Mouse (Mus musculus) olfactory bulb, adult 2 months (tissue): Measurements from ENCODE around the gene Ubald2. TPM values are rescaled to one million over a fixed set of nuclear protein-coding genes. Genes with fewer than 3 reads are reported as not detected.
A peak's percentile ranks its signal among the peaks of the same experiment; 100 is the strongest.

Experiments used
- H3K27ac ChIP-seq: fragments of 200-500 bp; 2 replicates; pipeline ENCODE4 v1.5.1; 2012; ENCODE audit warnings: low read depth, low read length; ENCODE audit not compliant: insufficient read depth
- H3K4me1 ChIP-seq: fragments of 200-500 bp; 2 replicates; pipeline ENCODE4 v1.6.1; 2012; ENCODE audit warnings: low read length; ENCODE audit not compliant: control insufficient read depth, insufficient read depth
- H3K4me3 ChIP-seq: fragments of 200-500 bp; 2 replicates; pipeline ENCODE4 v1.5.1; 2012; ENCODE audit warnings: mild to moderate bottlenecking, low read depth, low read length, moderate library complexity; ENCODE audit not compliant: insufficient read depth
- CTCF ChIP-seq: fragments of 200-500 bp; IDR thresholded peaks from 2 replicates; pipeline ENCODE4 v1.5.1; 2012; ENCODE audit warnings: low read depth, mild to moderate bottlenecking, low read length, moderate library complexity; ENCODE audit not compliant: insufficient read depth
- POLR2A ChIP-seq: fragments of 200-500 bp; IDR thresholded peaks from 2 replicates; pipeline ENCODE4 v1.6.1; 2012; ENCODE audit warnings: mild to moderate bottlenecking, low read depth, low read length, moderate library complexity; ENCODE audit not compliant: insufficient read depth
- WGBS: fragments of 180-500 bp; shearing (Covaris S2); methylation state at CpG from one replicate; pipeline ENCODE4 v1.1.7; 2018; 5-methylcytosine and 5-hydroxymethylcytosine counted together
- polyA plus RNA-seq: library from polyadenylated mRNA; stranded (reverse); fragments of >200 nt; gene quantifications from 2 replicates; pipeline ENCODE4 v1.2.4, GENCODE M21; 2012; ENCODE audit warnings: low replicate concordance; ENCODE audit not compliant: missing spikeins, insufficient read depth, insufficient read length

Gene Ubald2
- polyA plus RNA-seq, 1 experiment: not detected

DNA sequence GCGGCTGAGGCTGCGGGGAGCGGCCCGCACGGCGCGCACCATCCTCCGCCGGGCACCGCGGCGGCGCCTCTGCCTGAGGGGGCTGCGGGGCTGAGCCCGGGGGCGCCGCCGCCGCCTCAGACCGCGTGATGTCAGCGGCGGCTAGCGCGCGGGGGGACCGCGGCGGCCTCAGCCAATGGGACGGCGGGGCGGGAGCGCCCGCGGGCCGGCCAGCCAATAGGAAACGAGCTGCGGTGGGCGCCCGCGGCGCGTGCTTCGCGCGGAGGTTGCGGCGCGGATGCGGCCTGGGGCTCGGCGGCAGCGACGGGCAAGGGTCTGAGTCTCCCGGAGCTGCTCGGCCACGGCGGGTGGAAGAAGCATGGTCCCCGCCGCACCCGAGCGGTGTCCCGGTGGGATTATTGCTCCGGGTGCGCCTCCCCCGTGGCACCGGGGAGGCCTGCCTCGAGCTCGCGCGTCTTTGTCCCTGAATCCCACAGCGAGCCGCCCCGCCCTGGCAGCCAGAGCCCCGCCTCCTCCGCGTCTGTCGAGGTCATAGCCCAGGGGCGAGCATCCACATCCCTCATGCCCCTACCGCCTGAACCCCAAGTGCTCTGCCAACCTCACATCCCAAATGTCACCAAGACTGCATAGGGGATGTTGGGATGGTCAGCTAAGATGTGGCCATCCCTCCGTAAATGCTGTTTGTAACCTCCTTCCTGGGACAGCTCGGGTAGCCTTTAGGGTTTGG is 20.8 kb upstream of the Ubald2 start, which contains the start of gene Rnf157:
Gene Rnf157 (minus strand): TSS at position 129 of the 727 bp plus-strand sequence.
- peak within 1 kb of the TSS; percentile 98 for H3K27ac ChIP-seq
- peak within 1 kb of the TSS; percentile 92 for H3K4me3 ChIP-seq
- peak; percentile 91 for TF ChIP-seq POLR2A
- no peak for TF ChIP-seq CTCF
- peaks cover 10% of the 10 kb centered on the region for H3K4me1 ChIP-seq
- WGBS: under 1% methylated on average over 81 of the region's 82 CpGs

DNA sequence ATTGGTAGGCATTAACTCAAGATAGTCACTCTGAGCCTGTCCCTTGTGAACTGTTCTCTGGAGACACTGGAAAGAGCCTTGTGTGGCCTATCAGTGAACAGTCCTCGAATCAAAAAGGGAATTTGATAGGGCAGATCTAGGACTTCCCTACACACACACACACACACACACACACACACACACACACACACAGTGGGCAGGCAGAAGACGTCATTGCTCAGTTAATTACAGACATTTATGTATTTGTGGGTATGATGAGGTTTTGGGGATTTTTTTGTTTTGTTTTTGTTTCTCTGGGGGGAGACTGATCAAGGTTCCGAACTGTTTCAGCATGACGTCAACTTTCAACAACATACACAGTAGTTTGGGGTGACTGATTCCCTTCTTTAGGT is 20.3 kb upstream of the Ubald2 start:
- Histone ChIP-seq H3K4me1 (peaks cover 13% of the 10 kb centered on the region), H3K27ac (peak overlapping the region; percentile 98), H3K4me3 (peak overlapping the region; percentile 92)
- TF ChIP-seq CTCF (no peak), POLR2A (no peak)
- WGBS: 41% methylated on average over 4 of the region's 4 CpGs

DNA sequence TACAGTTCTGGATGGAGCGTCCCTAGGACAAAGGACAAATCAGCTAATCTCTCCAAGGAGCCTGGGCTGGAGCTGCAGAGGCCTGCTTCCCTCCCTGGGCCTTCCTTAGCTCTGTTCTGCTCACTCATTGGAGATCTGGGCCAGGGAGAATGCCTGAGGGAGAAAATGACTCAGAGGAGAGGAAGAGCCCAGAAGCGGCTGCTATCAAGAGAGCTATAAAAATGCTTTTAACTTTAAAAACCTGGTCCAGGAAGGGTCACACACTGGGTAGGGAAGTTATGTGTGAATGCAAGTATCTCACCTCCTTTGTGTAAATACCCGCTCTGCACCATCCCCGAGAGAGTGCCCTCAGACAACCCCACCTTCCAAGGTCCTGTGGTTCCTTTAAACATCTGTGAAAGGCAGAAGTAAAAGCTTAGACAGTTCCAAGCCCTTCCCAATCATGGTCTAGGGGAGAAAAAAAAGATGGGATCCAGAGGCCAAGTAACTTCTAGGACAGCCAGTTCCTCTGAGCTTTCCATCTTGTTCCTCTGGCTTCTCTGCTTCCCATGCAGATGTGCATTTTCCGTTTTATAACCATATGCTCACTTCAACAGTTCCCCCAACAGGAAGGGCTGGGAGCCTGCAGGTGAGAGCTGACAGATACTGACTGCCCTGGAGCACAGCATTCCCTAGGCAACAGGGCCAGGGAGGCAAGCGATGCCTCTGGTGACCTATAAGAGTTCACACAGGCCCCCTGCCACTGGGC is 17.5 kb upstream of the Ubald2 start:
- TF ChIP-seq CTCF (no peak), POLR2A (no peak)
- WGBS: 75% methylated on average over 6 of the region's 6 CpGs
- Histone ChIP-seq H3K27ac (no peak overlapping the region), H3K4me1 (peaks cover 13% of the 10 kb centered on the region), H3K4me3 (no peak overlapping the region)

DNA sequence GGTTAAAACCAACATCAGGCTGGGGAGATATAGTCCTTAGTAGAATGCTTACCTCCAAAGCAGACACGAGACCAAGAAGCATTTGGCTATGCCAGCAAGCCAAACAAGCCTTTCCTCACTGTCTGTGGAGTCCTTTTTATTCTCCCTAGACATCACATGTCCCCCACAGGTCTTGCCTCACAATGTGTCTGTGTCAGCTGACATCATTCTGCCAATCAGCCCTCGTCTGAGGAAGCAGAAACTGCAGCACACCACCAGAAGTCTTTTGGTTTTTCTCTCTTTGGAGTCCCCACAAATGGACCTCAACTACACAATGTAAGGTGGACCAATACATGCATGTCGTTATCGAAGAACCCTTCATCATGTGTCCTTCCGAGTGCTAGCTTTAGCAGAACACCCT is 16.8 kb upstream of the Ubald2 start:
- Histone ChIP-seq H3K4me1 (peaks cover 13% of the 10 kb centered on the region), H3K27ac (no peak overlapping the region), H3K4me3 (no peak overlapping the region)
- no peak for TF ChIP-seq POLR2A
- no peak for TF ChIP-seq CTCF
- WGBS: 93% methylated on average over 5 of the region's 5 CpGs

DNA sequence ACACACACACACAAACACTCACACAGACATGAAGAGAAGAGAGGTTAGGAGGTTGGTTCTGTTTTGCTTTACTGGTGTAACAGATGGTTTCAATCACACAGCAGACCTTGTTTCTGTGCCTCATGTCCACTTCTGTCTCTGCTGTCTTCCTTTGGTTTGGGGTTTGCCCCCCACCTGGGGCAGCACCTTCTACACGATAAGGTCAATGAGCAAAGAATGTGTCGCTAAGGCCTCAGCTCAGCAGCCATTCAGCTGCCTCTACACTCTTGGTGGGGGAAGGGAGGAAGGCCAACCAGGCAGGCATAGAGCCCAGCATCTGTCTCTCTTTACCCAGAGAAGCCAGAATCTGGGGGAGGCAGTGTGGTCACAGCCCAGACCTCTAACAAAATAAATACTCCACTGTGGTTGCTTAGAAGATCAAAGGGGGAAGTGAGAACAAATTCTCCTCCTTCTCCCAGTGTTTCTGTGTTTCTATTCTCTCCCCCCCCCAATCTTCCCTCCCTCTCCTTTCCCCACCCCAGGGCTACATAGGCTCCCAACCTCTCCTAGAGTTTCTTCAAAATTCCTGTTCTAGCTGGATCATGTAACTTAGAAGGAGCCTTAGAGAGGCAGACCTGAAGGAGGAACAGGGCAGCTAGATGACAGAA is 15.6 kb upstream of the Ubald2 start:
- Histone ChIP-seq H3K27ac (no peak overlapping the region), H3K4me3 (no peak overlapping the region), H3K4me1 (peaks cover 10% of the 10 kb centered on the region)
- TF ChIP-seq CTCF (no peak), POLR2A (no peak)
- 38% methylated on average over 2 of the region's 2 CpGs for WGBS

DNA sequence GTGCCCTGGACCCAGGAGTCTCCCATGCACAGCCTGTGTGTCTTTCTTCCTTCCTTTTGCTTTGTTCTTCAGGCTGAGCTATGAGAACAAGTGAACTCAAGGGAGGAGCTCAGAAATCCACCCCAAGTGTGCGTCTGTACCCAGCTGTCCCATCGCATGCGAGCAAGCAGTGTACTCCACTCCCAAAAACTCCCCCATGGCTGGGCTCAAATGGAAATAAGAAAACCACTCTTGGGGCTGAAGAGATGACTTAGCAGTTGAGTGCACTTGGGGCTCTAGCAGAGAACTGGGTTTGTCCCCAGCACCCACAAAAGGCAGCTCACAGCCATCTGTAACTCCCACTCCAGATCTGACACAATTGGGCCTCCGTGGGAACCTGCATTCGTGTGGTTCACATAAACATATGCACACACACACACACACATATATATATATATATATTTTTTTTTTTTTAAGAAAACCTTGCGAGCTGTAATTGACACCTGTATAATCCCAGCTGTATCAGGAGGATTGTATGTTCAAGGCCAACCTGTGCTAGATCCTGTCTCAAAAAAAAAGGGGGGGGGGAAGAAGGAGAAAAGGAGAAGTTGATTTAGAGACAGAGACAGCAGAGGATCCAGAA is 14.9 kb upstream of the Ubald2 start:
- Histone ChIP-seq H3K4me3 (no peak overlapping the region), H3K4me1 (peaks cover 9% of the 10 kb centered on the region; the same call in 1 of the 2 replicates), H3K27ac (no peak overlapping the region)
- no peak for TF ChIP-seq POLR2A
- no peak for TF ChIP-seq CTCF
- WGBS: 75% methylated on average over 6 of the region's 6 CpGs

DNA sequence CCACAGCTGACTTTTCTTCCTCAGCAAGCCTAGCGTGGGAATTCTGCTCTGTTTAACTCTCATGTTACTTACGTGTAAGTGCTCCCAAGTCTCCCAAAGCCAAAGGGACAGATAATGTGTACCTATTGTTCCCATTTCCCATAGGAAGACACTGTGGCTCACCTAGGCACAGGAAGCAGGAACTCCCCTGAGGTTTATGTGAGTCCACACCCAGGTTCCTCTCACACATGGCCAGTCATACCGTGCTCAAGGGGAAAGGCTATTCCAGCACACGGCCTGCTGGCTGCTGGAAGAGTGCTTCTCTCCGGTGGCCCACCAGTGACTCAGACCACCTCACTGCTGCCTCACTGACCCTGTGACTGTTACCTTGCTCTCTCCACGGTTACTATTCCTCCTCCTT is 12.8 kb upstream of the Ubald2 start:
- TF ChIP-seq CTCF (no peak), POLR2A (no peak)
- WGBS: 84% methylated on average over 6 of the region's 6 CpGs
- H3K4me3 ChIP-seq: no peak overlapping the region
- peaks cover 5% of the 10 kb centered on the region; the same call in 1 of the 2 replicates for H3K4me1 ChIP-seq
- no peak overlapping the region for H3K27ac ChIP-seq

DNA sequence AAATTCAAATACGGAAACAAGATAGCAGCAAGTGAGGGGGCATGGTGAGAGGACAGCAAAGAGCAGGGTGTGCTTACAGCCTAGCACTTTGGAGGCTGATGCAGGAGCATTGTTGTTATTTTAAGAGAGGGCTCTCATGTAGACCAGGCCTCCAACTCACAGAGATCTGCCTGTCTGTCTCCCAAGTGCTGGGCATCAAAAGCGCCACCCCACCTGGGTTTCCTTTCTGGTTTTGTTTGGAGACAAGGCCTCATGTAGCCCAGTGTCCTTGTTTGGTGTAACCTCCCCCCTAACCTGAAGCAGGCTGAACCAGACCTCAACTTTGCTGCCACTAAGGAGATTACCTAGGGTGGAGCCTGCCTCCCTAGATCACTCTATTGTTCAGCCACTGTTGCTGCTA is 11.3 kb upstream of the Ubald2 start:
- no peak overlapping the region for H3K4me3 ChIP-seq
- peaks cover 3% of the 10 kb centered on the region; the same call in 1 of the 2 replicates for H3K4me1 ChIP-seq
- WGBS: 92% methylated on average over 2 of the region's 2 CpGs
- TF ChIP-seq POLR2A (no peak), CTCF (no peak)
- H3K27ac ChIP-seq: no peak overlapping the region
